Mouse (Mus musculus) adrenal gland, postnatal 10 days (tissue): ENCODE data around the gene Ccdc33. TPM values are rescaled to one million over a fixed set of nuclear protein-coding genes. Genes with fewer than 3 reads are reported as not detected.

Experiments
- DNase-seq: peaks from one replicate; pipeline ENCODE4 v3.0.0; 2021; ENCODE audit warnings: mixed read lengths
- long read RNA-seq, 2 experiments: library from polyadenylated mRNA; stranded (forward); transcript quantifications; one replicate each; pipeline ENCODE4 v2.0.0; 2021
- total RNA-seq, 2 experiments: library from RNA; stranded (reverse); gene quantifications; 2 replicates each; pipeline ENCODE4 v1.2.3; 2021

The Ccdc33 gene
- under 1 TPM in 1 of 2 experiments, not detected in 1; 0.12 TPM for total RNA-seq
- long read RNA-seq, experiment 1, partial matches to known transcripts = 0 of 1 reads
- long read RNA-seq, experiment 1, other reads (novel, unspliced or antisense) = 1 of 1 reads
- long read RNA-seq, experiment 2 = 0 reads

DNA sequence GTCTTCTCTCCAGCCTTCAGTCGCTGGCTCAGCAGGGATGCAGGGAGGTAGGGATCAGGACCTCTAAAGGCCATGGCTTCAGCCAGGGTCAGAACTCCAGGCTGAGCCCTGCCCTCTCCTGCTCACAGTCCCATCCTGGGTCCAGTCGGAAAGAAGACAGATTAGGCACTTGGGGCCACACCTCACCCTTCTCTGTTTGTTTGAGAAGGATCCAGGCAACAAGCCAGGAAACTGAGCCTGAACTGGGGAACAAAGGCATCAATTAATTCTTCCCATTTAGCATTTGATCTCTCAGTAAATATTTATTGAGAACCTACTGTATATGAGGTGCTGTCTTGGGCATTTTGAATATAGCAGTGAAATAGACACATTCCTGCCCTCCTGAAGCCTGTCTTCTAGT, at the start of gene Ccdc33:
Ccdc33 (minus strand) TSS at position 153 of the 400 bp plus-strand sequence.
- DNase-seq = no peak

DNA sequence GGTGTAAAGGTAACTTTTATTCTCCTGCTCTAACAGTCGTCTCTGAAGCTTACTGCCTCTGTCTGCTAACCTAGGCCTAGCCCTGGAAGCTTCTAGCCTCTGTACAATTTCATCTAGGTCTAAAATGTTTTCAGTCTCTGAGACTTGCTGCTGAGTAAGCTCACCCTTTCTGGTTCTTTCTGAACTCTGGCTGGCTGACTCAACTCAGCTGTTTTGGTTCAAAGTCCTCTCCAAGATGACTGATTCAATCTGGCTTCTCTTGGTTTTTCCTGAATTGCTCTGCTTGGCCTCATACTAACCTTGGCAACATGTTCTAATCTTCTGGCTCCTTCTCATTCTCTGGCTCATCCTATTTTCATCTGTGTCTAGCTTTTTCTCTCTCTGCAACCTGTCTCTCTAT, 47.2 kb upstream of the Ccdc33 start:
- DNase-seq = no peak

DNA sequence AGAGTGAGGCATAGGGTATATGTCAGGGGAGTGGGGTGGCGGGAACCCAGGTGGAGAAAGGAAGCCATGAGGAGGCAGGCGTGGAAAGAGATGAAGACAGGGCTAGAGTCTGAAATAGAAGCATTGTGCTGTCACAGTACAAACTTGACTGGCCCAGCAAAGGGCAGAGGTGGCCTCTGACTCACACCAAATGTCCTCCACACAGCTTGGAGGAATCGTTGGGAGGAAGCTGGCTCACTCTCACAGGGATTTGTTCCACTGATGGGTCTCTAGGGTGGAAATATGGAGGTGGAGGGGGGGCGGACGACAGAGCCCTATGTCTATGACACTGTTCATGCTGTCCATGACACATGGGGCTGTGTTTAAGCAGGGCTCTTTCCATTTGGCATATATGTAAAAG, 44.5 kb upstream of the Ccdc33 start:
- DNase-seq = peak; percentile 50

DNA sequence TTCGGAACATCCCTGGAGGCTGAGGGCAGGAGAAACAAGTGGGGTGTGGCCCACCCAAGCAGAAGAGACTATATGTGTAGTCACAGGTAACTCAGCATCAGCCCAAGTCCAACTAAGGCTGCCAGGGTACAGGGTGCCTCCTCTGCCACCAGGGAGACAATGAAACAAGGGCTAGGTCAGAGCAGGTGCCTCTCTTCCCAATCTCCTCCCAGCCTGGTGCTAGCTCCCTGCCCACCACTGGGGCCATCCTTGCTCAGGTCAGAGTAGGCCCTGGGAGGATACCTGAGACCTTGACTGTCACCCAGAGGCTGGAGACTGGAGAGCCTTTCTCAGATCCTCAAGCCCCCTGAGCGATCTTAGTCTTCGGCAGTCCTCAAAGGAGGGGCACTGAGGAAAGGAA, 43.5 kb upstream of the Ccdc33 start:
- no peak for DNase-seq

- DNase-seq = no peak
These were observed 41.7 kb upstream of the Ccdc33 start for GRCm38 (mm10) chr9:58160315-58160714.

GRCm38 (mm10) chr9:58159855-58160254, 41.2 kb upstream of the Ccdc33 start:
- DNase-seq = no peak

DNA sequence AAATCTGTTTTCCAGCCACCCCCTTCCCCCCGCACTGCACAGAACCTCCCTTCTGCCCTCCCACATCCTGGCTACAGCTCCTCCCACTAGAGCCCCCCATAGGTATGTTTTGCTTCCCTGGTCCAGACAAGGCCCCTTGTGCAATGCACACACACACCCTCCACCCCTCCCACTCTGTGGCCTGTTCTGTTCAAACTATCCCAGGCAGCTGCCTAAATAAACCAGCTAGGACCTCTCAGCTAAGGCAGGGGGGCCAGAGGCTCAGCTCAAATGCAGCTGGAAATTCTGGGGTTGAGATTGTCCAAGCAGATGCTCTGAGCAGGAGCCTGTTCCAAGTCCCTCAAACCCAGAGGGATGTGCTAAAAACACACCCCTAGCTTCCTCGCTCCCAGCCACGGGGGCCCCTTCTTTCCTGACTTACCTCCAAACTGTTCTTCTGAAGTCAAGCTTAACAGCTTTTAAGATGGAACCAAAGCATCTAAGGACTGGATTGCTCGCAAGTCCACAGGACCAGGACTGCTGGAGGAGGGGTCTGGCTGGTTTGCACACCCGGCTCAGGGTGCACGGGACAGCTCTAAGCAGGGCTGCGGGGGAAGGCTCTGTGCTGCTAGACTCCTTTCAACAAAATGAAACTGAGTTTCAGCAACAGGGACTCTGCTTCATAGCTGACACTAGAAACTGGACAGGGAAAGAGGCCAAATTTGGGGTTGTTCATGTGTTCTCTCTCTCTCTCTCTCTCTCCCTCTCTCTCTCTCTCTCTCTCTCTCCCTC, 40.1 kb upstream of the Ccdc33 start:
- DNase-seq = no peak

DNA sequence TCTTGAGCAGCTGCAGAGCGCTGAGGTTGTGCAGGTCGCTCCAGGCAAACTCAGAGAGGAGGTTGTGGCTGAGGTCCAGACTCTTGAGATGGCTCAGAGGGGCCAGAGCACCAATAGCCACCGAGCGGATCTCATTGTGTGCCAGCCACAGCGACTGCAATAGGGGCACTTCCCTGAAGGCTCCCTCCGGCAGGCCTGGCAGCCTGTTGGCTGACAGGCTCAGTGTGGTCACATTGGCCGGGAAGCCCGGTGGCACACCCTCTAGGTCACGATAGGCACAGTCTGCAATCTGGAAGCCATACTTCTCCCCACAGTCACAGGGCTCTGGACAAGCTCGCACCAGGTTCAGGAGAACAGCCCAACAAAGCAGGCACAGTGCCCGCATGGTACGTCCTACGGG, 39.2 kb upstream of the Ccdc33 start:
- no peak for DNase-seq

- no peak for DNase-seq
These were observed 38.4 kb upstream of the Ccdc33 start for GRCm38 (mm10) chr9:58156819-58157560.

- DNase-seq = peak; percentile 56
These were observed 36.7 kb upstream of the Ccdc33 start for GRCm38 (mm10) chr9:58155366-58155765.

DNA sequence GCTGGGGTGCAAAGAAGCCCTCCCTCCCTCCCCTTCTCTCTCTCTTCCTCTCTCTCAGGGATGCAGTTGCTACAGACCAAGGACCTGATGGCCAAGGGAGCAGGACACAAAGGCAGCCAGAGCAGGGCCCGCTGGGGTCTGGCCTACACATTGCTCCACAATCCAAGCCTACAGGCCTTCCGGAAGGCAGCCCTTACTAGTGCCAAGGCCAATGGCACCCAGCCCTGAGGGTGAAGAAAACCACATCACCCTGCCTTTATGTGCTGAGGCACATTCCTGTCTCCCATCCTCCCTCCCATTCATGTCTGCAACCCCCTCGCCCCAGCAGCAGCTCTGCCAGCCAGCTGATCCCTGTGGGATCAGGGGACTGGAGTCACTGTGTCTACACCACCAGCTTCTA, 34.5 kb upstream of the Ccdc33 start:
- peak; percentile 48 for DNase-seq

GRCm38 (mm10) chr9:58150733-58151361, 32.2 kb upstream of the Ccdc33 start:
- peak; percentile 34 for DNase-seq

GRCm38 (mm10) chr9:58148806-58149205, 30.2 kb upstream of the Ccdc33 start:
- peak; percentile 43 for DNase-seq

DNA sequence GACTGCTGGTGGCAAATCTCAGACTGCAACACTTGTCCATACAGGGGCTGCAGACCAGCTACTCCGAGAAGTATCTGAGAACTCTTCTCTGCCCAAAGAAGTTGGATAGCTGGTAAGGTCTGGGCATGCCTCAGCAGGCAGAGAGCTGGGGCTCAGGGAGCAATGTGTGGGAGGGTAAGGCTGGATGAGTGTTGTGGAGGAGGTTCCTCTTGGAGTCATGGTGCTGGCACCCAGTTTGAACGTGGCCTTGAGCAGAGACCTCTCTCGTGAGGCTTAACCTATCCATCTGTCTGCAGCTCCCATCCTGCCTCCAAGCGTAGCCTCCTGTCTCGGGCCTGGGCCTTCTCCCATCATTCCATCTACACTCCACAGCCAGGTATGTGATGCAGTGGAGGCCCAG, 26.8 kb upstream of the Ccdc33 start:
- DNase-seq = no peak

DNA sequence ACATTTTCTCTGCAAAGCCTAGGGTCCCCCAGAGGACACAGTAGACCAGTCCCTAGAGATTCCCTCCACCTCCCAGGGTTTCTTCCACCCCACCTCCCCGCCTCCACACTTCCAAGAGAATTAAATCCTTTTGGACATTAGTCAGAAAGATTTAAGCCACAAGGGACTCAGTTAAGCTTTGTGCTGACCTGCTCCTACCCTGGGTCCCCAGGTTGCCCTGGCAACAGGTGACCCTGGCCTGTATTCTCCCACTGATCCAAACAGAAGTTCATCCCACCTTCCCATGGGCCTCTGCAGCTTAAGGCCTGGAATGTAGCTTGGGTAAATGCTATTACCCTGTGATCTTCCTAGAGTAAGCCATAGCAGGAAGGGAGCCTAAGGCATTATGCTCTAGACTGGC, 26.0 kb upstream of the Ccdc33 start:
- no peak for DNase-seq

GRCm38 (mm10) chr9:58143419-58143818, 24.8 kb upstream of the Ccdc33 start:
- no peak for DNase-seq

- peak; percentile 37 for DNase-seq
These were observed 21.3 kb upstream of the Ccdc33 start for GRCm38 (mm10) chr9:58139947-58140346.

GRCm38 (mm10) chr9:58135921-58136321, 17.3 kb upstream of the Ccdc33 start:
- peak; percentile 25 for DNase-seq

DNA sequence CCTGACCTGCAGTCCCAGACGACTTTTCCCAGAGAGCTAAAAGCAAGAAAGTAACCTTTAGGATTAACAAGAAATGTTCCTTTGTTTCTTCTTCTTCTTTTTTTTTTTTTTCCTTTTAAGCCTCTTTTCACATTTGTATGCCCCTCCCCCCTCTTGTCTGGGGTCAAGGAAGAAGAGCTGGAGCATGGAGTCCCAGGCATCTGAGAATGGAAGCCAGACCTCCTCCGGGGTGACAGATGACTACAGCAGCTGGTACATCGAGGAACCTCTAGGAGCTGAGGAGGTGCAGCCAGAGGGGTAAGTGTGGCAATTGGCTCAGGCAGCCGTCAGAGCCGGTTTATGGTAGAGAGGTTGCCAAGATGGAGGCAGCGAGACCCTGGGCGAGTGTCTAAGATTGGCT, 16.3 kb upstream of the Ccdc33 start:
- DNase-seq = no peak

DNA sequence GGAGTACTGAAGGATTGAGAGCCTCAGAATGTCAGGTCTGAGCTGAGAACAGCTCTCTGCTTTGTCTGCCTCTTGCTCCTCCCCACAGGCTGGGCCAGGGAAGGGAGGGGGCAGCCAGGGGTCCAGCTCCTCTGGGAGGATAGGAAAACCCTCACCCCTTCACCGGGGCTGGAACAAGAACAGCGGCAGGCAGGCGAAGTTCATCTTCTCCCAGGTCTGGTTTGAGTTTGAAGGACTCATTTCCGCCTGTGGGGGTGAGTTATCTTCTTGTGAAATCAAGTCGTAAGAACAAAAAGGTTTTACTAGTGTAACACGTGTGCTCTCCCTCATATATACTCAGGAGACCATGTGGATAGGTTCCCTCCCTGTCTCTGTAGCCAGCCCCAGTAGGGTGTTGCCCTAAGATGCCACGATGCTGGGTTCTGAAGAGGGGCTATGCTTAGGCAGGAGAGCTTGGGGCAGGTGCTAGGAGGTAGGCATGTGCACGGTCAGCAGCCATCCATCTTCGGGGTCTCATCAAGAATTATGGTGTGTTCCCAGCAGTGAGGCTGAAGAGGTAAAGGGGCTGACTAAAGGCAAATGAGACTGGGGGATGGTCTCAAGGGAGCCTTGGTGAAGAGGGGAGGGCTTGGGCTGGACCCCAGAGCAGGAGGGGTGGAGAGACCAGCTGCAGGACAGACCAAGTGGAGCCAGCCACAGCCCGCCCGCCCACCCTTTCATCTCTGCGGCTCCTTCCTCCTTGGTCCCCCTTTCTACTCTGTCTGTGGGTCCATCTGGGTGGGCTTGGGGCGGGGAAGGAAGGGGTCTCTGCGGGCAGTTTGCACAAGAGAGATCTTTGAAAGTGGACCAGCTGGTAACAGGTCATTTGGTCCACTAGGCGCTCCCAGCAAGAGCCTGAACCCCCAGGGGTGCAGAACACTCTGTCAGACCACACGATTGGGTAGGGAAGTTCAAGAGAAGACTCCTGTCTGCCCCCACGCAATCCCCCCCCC, 15.6 kb upstream of the Ccdc33 start:
- no peak for DNase-seq

DNA sequence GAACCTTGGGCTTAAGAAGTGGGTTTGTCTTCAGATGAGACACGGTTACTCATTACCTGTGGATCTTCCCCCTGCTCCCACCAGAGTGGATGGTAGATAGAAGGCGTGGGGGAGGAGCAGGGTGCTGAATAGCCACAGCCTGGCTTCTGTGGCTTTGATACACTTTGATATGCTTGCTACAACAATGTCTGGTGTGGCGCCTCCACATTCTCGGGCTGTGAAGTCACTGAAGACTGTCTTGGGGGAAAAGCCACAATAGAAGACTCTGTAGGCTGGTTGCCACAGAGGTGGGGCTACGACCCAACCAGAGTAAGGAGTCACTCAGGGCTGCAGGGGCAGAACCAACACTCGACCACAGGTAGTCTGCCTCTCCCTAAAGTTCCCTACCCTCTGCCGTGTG, 13.1 kb upstream of the Ccdc33 start:
- DNase-seq = no peak

GRCm38 (mm10) chr9:58130909-58131308, 12.3 kb upstream of the Ccdc33 start:
- DNase-seq = no peak
